Mouse (Mus musculus) lung, postnatal 14 days (tissue): ENCODE measurements around the gene Bcl2l12.

ENCODE experiments used
- DNase-seq: peaks from one replicate; pipeline ENCODE4 v3.0.0; 2021

Gene Bcl2l12

GRCm38 (mm10) chr7:45016761-45017160 is 18.2 kb upstream of the Bcl2l12 start:
- no peak for DNase-seq

GRCm38 (mm10) chr7:45015957-45016612 is 17.6 kb upstream of the Bcl2l12 start, which contains the start of gene Scaf1:
Scaf1 (minus strand) TSS chr7:45016363.
- peak; percentile 99 for DNase-seq

- DNase-seq, result peak; percentile 15
These were observed 16.9 kb upstream of the Bcl2l12 start for GRCm38 (mm10) chr7:45015344-45015956.

GRCm38 (mm10) chr7:45014096-45014451 is 15.6 kb upstream of the Bcl2l12 start:
- DNase-seq, result no peak

GRCm38 (mm10) chr7:45013366-45014095 is 15.0 kb upstream of the Bcl2l12 start:
- no peak for DNase-seq

GRCm38 (mm10) chr7:45012824-45013223 is 14.3 kb upstream of the Bcl2l12 start:
- DNase-seq, result no peak

- DNase-seq, result no peak
These were observed 13.5 kb upstream of the Bcl2l12 start for GRCm38 (mm10) chr7:45012011-45012410.

- no peak for DNase-seq
These were observed 9.9 kb upstream of the Bcl2l12 start for GRCm38 (mm10) chr7:45008411-45008810.

GRCm38 (mm10) chr7:45007846-45008245 is 9.3 kb upstream of the Bcl2l12 start:
- DNase-seq, result no peak

GRCm38 (mm10) chr7:45007141-45007540 is 8.6 kb upstream of the Bcl2l12 start:
- DNase-seq, result no peak

- no peak for DNase-seq
These were observed 8.0 kb upstream of the Bcl2l12 start for GRCm38 (mm10) chr7:45006503-45006902.

GRCm38 (mm10) chr7:45005321-45005992 is 6.9 kb upstream of the Bcl2l12 start:
- no peak for DNase-seq

- DNase-seq, result no peak
These were observed 6.0 kb upstream of the Bcl2l12 start for GRCm38 (mm10) chr7:45004546-45004945.

GRCm38 (mm10) chr7:45002440-45002839 is 3.9 kb upstream of the Bcl2l12 start:
- no peak for DNase-seq

GRCm38 (mm10) chr7:45000539-45001114 is 2.1 kb upstream of the Bcl2l12 start:
- no peak for DNase-seq

- DNase-seq, result peak; percentile 41
These were observed 1.2 kb upstream of the Bcl2l12 start for GRCm38 (mm10) chr7:44999753-45000152.

GRCm38 (mm10) chr7:44997940-44998428 is 528 bp downstream of the Bcl2l12 start:
- no peak for DNase-seq

- DNase-seq, result peak; percentile 98
These were observed 1.1 kb downstream of the Bcl2l12 start, which contains the start of gene Irf3 for GRCm38 (mm10) chr7:44997231-44997939. Irf3 (plus strand) TSS chr7:44997648.

- no peak for DNase-seq
These were observed 1.8 kb downstream of the Bcl2l12 start for GRCm38 (mm10) chr7:44996672-44997071.

- DNase-seq, result no peak
These were observed 11.4 kb downstream of the Bcl2l12 start for GRCm38 (mm10) chr7:44986879-44987718.
